Mouse (Mus musculus): Measurements from ENCODE around the gene Slc38a2.

- TF ChIP-seq CTCF (IDR thresholded peaks at IDR 0.05; ENCODE audit: insufficient read depth, low read length), result no peak
- TF ChIP-seq POLR2A (IDR thresholded peaks at IDR 0.05; ENCODE audit: borderline replicate concordance, extremely low read depth, low read depth, low read length), result no peak
These were observed 40.6 kb upstream of the Slc38a2 start for GRCm38 (mm10) chr15:96740091-96740490.

Measured in lung, adult 2 months (tissue).